Mouse (Mus musculus): Measurements from ENCODE around the gene Ppp1r12b. TPM values are rescaled to one million over a fixed set of nuclear protein-coding genes. Genes with fewer than 3 reads are reported as not detected.

The Ppp1r12b gene
- polyA plus RNA-seq, 1 experiment from 2014 or later: 3.2 TPM

GRCm38 (mm10) chr1:134763250-134763649 lies 192.5 kb downstream of the Ppp1r12b start:
- Histone ChIP-seq H3K27me3 (ENCODE audit: insufficient read depth, low read length) (no peaks in the 10 kb centered on the region), H3K9ac (ENCODE audit: low read depth, low read length) (no peak overlapping the region), H3K4me3 (replicated peaks; ENCODE audit: low read depth, low read length) (no peak overlapping the region), H3K36me3 (ENCODE audit: insufficient read depth, low read length) (no peaks in the 10 kb centered on the region), H3K9me3 (replicated peaks; ENCODE audit: low read length) (no peaks in the 10 kb centered on the region), H3K4me2 (ENCODE audit: low read length) (no peak overlapping the region), H3K27ac (no peak overlapping the region), H3K4me1 (replicated peaks; ENCODE audit: insufficient read depth, low read length) (no peaks in the 10 kb centered on the region; the same call in 1 of the 2 replicates)
- no peak for TF ChIP-seq CTCF (IDR thresholded peaks at IDR 0.05; ENCODE audit: low read depth)
- no peak for ATAC-seq (replicated peaks; ENCODE audit: low FRiP score, low read depth)
- 89% methylated on average over 4 of the region's 4 CpGs for WGBS
- DNase-seq (ENCODE audit: low spot score): no peak

DNA sequence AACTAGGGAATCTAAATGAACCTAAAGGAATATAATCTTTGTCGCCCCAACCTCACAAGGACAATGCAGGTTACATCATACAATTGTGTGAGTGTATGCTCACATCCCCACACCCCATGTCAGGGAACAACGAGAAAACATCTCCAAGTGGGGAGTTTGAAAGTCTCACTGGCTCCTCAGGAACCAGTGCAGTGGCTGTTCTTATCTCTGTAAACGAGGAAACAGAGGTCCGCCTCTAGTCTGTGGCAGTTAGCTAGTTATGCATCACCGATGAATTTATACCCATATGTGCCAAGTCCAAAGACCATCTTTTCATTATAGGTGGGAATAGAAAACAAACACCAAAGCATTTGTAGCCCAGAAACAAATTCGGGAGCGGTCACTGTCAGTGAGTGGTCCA lies 194.2 kb downstream of the Ppp1r12b start:
- DNase-seq (ENCODE audit: low spot score) (no peak), ATAC-seq (replicated peaks; ENCODE audit: low FRiP score, low read depth) (no peak)
- no peak for TF ChIP-seq CTCF (IDR thresholded peaks at IDR 0.05; ENCODE audit: low read depth)
- Histone ChIP-seq H3K27ac (no peak overlapping the region), H3K36me3 (ENCODE audit: insufficient read depth, low read length) (no peaks in the 10 kb centered on the region), H3K4me1 (replicated peaks; ENCODE audit: insufficient read depth, low read length) (peaks cover 5% of the 10 kb centered on the region; the same call in 1 of the 2 replicates), H3K4me3 (replicated peaks; ENCODE audit: low read depth, low read length) (no peak overlapping the region), H3K4me2 (ENCODE audit: low read length) (no peak overlapping the region), H3K9ac (ENCODE audit: low read depth, low read length) (no peak overlapping the region), H3K9me3 (replicated peaks; ENCODE audit: low read length) (no peaks in the 10 kb centered on the region), H3K27me3 (ENCODE audit: insufficient read depth, low read length) (no peaks in the 10 kb centered on the region)
- 86% methylated on average over 7 of the region's 7 CpGs for WGBS

- DNase-seq (ENCODE audit: low spot score) (no peak), ATAC-seq (replicated peaks; ENCODE audit: low FRiP score, low read depth) (no peak)
- Histone ChIP-seq H3K9ac (ENCODE audit: low read depth, low read length) (no peak overlapping the region), H3K4me2 (ENCODE audit: low read length) (no peak overlapping the region), H3K36me3 (ENCODE audit: insufficient read depth, low read length) (no peaks in the 10 kb centered on the region), H3K9me3 (replicated peaks; ENCODE audit: low read length) (no peaks in the 10 kb centered on the region), H3K27ac (no peak overlapping the region), H3K27me3 (ENCODE audit: insufficient read depth, low read length) (no peaks in the 10 kb centered on the region), H3K4me1 (replicated peaks; ENCODE audit: insufficient read depth, low read length) (peaks cover 14% of the 10 kb centered on the region), H3K4me3 (replicated peaks; ENCODE audit: low read depth, low read length) (no peak overlapping the region)
- WGBS: 46% methylated on average over 5 of the region's 5 CpGs
- TF ChIP-seq CTCF (IDR thresholded peaks at IDR 0.05; ENCODE audit: low read depth): no peak
Measured at GRCm38 (mm10) chr1:134760642-134761041, 195.1 kb downstream of the Ppp1r12b start.

- H3K27me3 ChIP-seq (ENCODE audit: insufficient read depth, low read length): no peaks in the 10 kb centered on the region
- DNase-seq (ENCODE audit: low spot score) (no peak), ATAC-seq (replicated peaks; ENCODE audit: low FRiP score, low read depth) (no peak)
- no peak overlapping the region for H3K27ac ChIP-seq
- H3K9me3 ChIP-seq (replicated peaks; ENCODE audit: low read length): no peaks in the 10 kb centered on the region
- H3K9ac ChIP-seq (ENCODE audit: low read depth, low read length): no peak overlapping the region
- no peaks in the 10 kb centered on the region for H3K36me3 ChIP-seq (ENCODE audit: insufficient read depth, low read length)
- H3K4me2 ChIP-seq (ENCODE audit: low read length): no peak overlapping the region
- WGBS: 86% methylated on average over 6 of the region's 6 CpGs
- no peak for TF ChIP-seq CTCF (IDR thresholded peaks at IDR 0.05; ENCODE audit: low read depth)
- H3K4me3 ChIP-seq (replicated peaks; ENCODE audit: low read depth, low read length): no peak overlapping the region
- H3K4me1 ChIP-seq (replicated peaks; ENCODE audit: insufficient read depth, low read length): peaks cover 21% of the 10 kb centered on the region
Measured at GRCm38 (mm10) chr1:134759133-134759532, 196.6 kb downstream of the Ppp1r12b start.

DNA sequence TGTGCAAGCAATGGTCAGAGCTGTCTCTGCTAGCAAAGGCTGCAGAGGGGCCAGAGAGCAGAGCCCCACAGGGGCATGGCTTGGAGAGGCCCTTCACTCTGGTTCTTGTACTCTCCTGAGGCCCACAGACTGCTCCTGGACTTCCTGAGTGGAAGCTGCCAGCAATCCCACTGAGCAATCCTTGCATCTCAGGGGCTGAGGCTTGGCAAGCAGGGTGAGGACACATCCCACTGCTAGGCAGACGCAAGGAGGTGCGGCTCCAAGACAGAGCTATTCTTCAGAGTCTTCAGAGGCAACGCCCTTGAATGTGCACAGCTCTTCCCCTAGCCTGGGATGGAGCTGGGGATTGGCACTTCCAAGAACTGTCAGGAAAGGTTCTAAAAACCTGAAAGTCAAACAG lies 198.5 kb downstream of the Ppp1r12b start:
- DNase-seq (ENCODE audit: low spot score) (no peak), ATAC-seq (replicated peaks; ENCODE audit: low FRiP score, low read depth) (no peak)
- H3K4me1 ChIP-seq (replicated peaks; ENCODE audit: insufficient read depth, low read length): peaks cover 30% of the 10 kb centered on the region
- H3K27me3 ChIP-seq (ENCODE audit: insufficient read depth, low read length): no peaks in the 10 kb centered on the region
- H3K36me3 ChIP-seq (ENCODE audit: insufficient read depth, low read length): no peaks in the 10 kb centered on the region
- H3K4me3 ChIP-seq (replicated peaks; ENCODE audit: low read depth, low read length): no peak overlapping the region
- no peak overlapping the region for H3K27ac ChIP-seq
- 69% methylated on average over 3 of the region's 3 CpGs for WGBS
- no peak for TF ChIP-seq CTCF (IDR thresholded peaks at IDR 0.05; ENCODE audit: low read depth)
- H3K9me3 ChIP-seq (replicated peaks; ENCODE audit: low read length): no peaks in the 10 kb centered on the region
- H3K9ac ChIP-seq (ENCODE audit: low read depth, low read length): peak overlapping the region; percentile 35; the same call in 1 of the 2 replicates
- H3K4me2 ChIP-seq (ENCODE audit: low read length): no peak overlapping the region

GRCm38 (mm10) chr1:134756190-134756873 lies 199.4 kb downstream of the Ppp1r12b start:
- ATAC-seq (replicated peaks; ENCODE audit: low FRiP score, low read depth) (no peak), DNase-seq (ENCODE audit: low spot score) (no peak)
- Histone ChIP-seq H3K4me1 (replicated peaks; ENCODE audit: insufficient read depth, low read length) (peaks cover 30% of the 10 kb centered on the region), H3K36me3 (ENCODE audit: insufficient read depth, low read length) (no peaks in the 10 kb centered on the region), H3K9me3 (replicated peaks; ENCODE audit: low read length) (no peaks in the 10 kb centered on the region), H3K9ac (ENCODE audit: low read depth, low read length) (no peak overlapping the region), H3K4me3 (replicated peaks; ENCODE audit: low read depth, low read length) (no peak overlapping the region), H3K4me2 (ENCODE audit: low read length) (no peak overlapping the region), H3K27me3 (ENCODE audit: insufficient read depth, low read length) (no peaks in the 10 kb centered on the region), H3K27ac (no peak overlapping the region; the same call in 1 of the 2 replicates)
- TF ChIP-seq CTCF (IDR thresholded peaks at IDR 0.05; ENCODE audit: low read depth): no peak
- 49% methylated on average over 10 of the region's 10 CpGs for WGBS
